Mouse (Mus musculus): Measurements from ENCODE around the gene Dlgap4. TPM values are rescaled to one million over a fixed set of nuclear protein-coding genes. Genes with fewer than 3 reads are reported as not detected.

Gene Dlgap4
- polyA plus RNA-seq, 1 experiment = 337 TPM

DNA sequence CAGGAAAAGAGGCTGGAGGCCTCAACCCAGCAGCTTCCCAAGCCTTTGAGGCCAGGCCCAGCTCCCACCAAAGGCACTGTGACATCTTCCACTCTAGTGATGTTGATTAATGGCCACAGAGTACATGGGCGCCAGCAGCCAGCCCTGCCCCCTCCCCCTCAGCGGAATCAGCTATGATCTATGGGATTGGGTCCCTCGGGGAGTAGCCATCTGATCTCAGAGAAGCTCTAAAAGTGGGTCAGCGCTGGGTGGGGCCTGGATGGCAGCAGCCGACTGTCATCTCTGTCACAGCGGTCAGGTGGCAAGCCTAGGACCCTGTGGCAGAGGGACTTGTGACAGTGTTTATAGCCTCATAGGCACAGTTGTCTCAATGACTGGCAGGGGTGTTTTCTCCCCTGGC, 37.5 kb downstream of the Dlgap4 start:
- no peaks in the 10 kb centered on the region for H3K36me3 ChIP-seq (replicated peaks; ENCODE audit: low read length)
- no peak for TF ChIP-seq FLI1 (IDR thresholded peaks at IDR 0.05; ENCODE audit: low read length)
- TF ChIP-seq GATA1 (IDR thresholded peaks at IDR 0.05; ENCODE audit: borderline replicate concordance, low read length) = no peak
- no peaks in the 10 kb centered on the region for H3K9me3 ChIP-seq
- peaks cover 92% of the 10 kb centered on the region for H3K27me3 ChIP-seq (replicated peaks)
- no peaks in the 10 kb centered on the region for H3K4me1 ChIP-seq
- H3K4me3 ChIP-seq (replicated peaks) = no peak overlapping the region

DNA sequence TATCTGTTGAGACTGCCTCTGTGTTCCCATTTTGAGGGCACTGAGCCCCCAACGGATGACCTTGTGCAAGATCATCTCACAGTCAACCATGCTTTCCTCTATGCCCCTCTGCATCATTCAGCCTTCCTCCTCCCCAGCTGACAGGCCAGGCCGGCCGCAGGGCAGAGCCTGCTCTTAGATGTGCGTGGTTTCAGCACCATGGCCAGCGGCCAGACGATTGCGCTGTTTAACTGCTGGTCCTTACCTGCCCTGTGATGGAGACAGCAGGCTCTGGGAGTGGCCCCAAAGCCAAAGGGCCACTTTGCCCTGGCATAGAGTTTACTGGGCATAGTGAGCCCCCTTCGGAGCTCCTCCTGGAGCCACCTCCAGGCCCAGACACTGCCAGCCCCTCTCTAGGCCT, 39.3 kb downstream of the Dlgap4 start:
- TF ChIP-seq FLI1 (IDR thresholded peaks at IDR 0.05; ENCODE audit: low read length) = no peak
- TF ChIP-seq GATA1 (IDR thresholded peaks at IDR 0.05; ENCODE audit: borderline replicate concordance, low read length) = no peak
- Histone ChIP-seq H3K36me3 (replicated peaks; ENCODE audit: low read length) (no peaks in the 10 kb centered on the region), H3K27me3 (replicated peaks) (peaks cover 88% of the 10 kb centered on the region), H3K9me3 (no peaks in the 10 kb centered on the region), H3K4me3 (replicated peaks) (no peak overlapping the region), H3K4me1 (no peaks in the 10 kb centered on the region)

DNA sequence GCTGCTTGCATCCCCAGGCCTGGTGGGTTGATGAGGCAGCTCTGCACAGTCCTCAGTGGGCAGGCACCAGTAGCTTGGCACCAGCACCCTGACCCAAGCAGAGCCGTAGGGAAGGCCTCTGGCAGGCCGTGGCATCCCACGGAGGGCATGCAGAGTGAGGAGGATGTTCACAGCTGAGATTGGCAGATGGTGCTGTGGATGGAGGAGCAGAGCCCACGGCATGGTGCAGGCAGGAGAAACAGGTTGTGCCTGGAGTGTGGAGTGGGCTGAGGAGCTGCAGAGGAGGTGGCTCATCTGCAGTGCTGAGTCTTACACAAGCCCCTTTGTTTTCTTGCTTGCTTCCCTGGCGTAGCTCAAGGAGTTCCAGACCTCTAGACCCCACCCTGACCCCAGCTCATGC, 40.6 kb downstream of the Dlgap4 start:
- Histone ChIP-seq H3K4me3 (replicated peaks) (peak overlapping the region; percentile 35), H3K27me3 (replicated peaks) (peaks cover 85% of the 10 kb centered on the region), H3K36me3 (replicated peaks; ENCODE audit: low read length) (no peaks in the 10 kb centered on the region), H3K4me1 (no peaks in the 10 kb centered on the region), H3K9me3 (no peaks in the 10 kb centered on the region)
- no peak for TF ChIP-seq GATA1 (IDR thresholded peaks at IDR 0.05; ENCODE audit: borderline replicate concordance, low read length)
- TF ChIP-seq FLI1 (IDR thresholded peaks at IDR 0.05; ENCODE audit: low read length) = no peak

DNA sequence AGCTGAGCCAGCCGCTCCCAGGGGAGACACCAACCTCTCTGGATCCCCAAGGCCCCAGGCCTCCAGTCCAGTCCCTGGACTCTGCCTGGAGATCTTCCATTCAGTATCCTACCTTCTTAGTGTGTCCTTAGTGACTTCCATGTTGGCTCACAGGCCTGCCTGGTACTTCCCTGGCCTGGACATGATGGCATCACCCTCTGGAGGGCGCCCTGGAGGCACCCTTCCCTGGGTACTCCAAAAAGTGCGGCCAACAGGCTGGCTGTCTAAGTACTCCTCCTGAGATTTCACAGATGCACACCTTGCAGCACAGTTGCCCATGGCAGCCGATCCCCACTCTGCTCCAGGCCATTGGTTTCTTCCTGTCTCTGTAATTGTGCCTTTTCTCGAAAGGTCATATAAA, 42.1 kb downstream of the Dlgap4 start:
- H3K27me3 ChIP-seq (replicated peaks) = peaks cover 83% of the 10 kb centered on the region
- no peaks in the 10 kb centered on the region for H3K9me3 ChIP-seq
- H3K4me3 ChIP-seq (replicated peaks) = no peak overlapping the region
- no peaks in the 10 kb centered on the region for H3K4me1 ChIP-seq
- no peak for TF ChIP-seq FLI1 (IDR thresholded peaks at IDR 0.05; ENCODE audit: low read length)
- TF ChIP-seq GATA1 (IDR thresholded peaks at IDR 0.05; ENCODE audit: borderline replicate concordance, low read length) = no peak
- no peaks in the 10 kb centered on the region for H3K36me3 ChIP-seq (replicated peaks; ENCODE audit: low read length)

- Histone ChIP-seq H3K9me3 (no peaks in the 10 kb centered on the region), H3K4me3 (replicated peaks) (no peak overlapping the region), H3K27me3 (replicated peaks) (peaks cover 79% of the 10 kb centered on the region), H3K4me1 (no peaks in the 10 kb centered on the region), H3K36me3 (replicated peaks; ENCODE audit: low read length) (no peaks in the 10 kb centered on the region)
- no peak for TF ChIP-seq GATA1 (IDR thresholded peaks at IDR 0.05; ENCODE audit: borderline replicate concordance, low read length)
Measured at GRCm38 (mm10) chr2:156657522-156657921, 44.0 kb downstream of the Dlgap4 start.

DNA sequence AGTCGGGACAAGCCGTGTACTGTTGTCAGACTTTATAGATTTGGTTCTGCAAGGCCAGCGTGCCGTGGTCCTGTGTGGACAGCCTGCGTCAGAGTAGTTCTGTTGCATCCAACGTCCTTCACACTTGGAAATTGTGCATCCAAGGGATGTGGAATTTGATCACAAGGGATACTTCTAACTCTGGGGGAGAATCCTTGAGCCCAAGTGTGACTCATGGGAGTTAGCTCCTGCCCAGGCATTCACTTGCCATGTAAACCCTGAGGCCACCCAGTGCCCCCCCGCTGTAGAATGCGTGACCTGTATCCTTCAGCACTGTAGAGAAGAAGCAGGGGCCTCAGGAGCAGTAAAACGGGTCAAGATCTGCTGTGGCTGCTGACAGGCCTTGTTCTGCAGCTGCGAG, 44.7 kb downstream of the Dlgap4 start:
- Histone ChIP-seq H3K36me3 (replicated peaks; ENCODE audit: low read length) (no peaks in the 10 kb centered on the region), H3K4me3 (replicated peaks) (no peak overlapping the region), H3K4me1 (no peaks in the 10 kb centered on the region), H3K27me3 (replicated peaks) (peaks cover 79% of the 10 kb centered on the region), H3K9me3 (no peaks in the 10 kb centered on the region)
- TF ChIP-seq GATA1 (IDR thresholded peaks at IDR 0.05; ENCODE audit: borderline replicate concordance, low read length) (no peak), FLI1 (IDR thresholded peaks at IDR 0.05; ENCODE audit: low read length) (no peak)

DNA sequence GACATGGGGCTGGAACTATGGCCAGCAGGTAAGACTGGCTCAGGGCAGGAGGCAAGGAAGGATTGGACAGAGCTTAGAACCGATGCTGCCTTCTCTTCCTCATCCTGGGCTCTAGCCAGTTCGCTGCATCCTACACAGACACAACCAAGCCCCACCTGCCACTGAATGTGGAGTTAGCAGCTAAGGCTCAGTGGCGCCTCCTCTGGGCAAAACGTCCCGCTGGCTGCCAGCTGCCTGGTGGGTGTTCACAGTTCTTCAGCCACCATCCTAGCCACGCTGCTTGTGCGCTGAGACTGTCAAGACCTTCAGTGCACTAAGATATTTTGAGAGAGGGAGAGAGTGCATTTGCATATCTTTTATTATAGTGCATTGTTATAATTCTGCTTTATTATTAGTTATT, 45.2 kb downstream of the Dlgap4 start:
- TF ChIP-seq FLI1 (IDR thresholded peaks at IDR 0.05; ENCODE audit: low read length) (no peak), GATA1 (IDR thresholded peaks at IDR 0.05; ENCODE audit: borderline replicate concordance, low read length) (no peak)
- Histone ChIP-seq H3K27me3 (replicated peaks) (peaks cover 79% of the 10 kb centered on the region), H3K4me3 (replicated peaks) (no peak overlapping the region), H3K9me3 (no peaks in the 10 kb centered on the region), H3K4me1 (no peaks in the 10 kb centered on the region), H3K36me3 (replicated peaks; ENCODE audit: low read length) (no peaks in the 10 kb centered on the region)

DNA sequence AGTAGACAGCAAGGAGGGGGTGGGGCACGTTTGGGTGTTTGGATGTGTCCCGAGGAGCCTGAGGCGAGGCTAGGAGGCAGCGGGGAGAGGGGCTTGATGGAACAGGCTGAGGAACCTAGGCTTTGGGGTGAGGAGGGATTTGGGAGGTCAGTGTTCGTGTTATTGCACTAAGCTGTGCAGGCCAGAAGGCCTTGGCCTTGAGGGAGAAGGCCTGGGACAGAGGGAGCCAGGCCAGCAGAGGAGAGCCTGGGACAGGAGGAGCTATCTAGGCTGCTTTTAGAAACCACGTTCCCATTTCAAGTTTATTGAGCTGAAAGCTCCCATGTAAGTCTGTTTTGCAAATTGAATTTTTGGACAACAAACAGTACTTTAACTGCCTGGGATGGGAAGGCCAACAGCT, 46.5 kb downstream of the Dlgap4 start:
- TF ChIP-seq GATA1 (IDR thresholded peaks at IDR 0.05; ENCODE audit: borderline replicate concordance, low read length) (no peak), FLI1 (IDR thresholded peaks at IDR 0.05; ENCODE audit: low read length) (no peak)
- Histone ChIP-seq H3K36me3 (replicated peaks; ENCODE audit: low read length) (no peaks in the 10 kb centered on the region), H3K4me3 (replicated peaks) (no peak overlapping the region), H3K9me3 (no peaks in the 10 kb centered on the region), H3K4me1 (no peaks in the 10 kb centered on the region), H3K27me3 (replicated peaks) (peaks cover 79% of the 10 kb centered on the region)

DNA sequence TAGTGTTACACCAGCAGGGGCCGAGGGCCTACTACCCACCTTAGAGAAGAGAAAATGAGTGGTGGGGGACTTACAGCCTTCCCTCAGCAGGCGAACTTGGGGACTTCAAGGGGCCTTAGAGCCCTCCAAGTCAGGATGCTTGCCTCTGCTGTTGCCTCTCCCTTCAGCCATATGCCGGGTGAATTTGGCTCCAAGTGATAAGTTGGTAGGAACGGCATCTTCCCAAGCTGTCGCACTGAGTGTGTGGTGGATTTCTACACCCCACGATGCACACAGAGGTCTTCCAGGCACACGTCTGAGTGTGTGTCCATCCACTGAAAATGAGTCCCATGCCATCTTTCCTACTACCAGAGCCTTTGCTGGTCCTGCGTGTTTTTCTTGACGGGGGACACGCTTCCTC, 49.7 kb downstream of the Dlgap4 start:
- H3K4me1 ChIP-seq = no peaks in the 10 kb centered on the region
- TF ChIP-seq GATA1 (IDR thresholded peaks at IDR 0.05; ENCODE audit: borderline replicate concordance, low read length) (no peak), FLI1 (IDR thresholded peaks at IDR 0.05; ENCODE audit: low read length) (no peak)
- H3K9me3 ChIP-seq = no peaks in the 10 kb centered on the region
- no peak overlapping the region for H3K4me3 ChIP-seq (replicated peaks)
- H3K27me3 ChIP-seq (replicated peaks) = peaks cover 76% of the 10 kb centered on the region
- H3K36me3 ChIP-seq (replicated peaks; ENCODE audit: low read length) = no peaks in the 10 kb centered on the region

GRCm38 (mm10) chr2:156664407-156664806, 50.9 kb downstream of the Dlgap4 start:
- Histone ChIP-seq H3K36me3 (replicated peaks; ENCODE audit: low read length) (no peaks in the 10 kb centered on the region), H3K4me3 (replicated peaks) (no peak overlapping the region), H3K4me1 (no peaks in the 10 kb centered on the region), H3K27me3 (replicated peaks) (peaks cover 76% of the 10 kb centered on the region), H3K9me3 (no peaks in the 10 kb centered on the region)
- TF ChIP-seq FLI1 (IDR thresholded peaks at IDR 0.05; ENCODE audit: low read length) = no peak

- H3K4me3 ChIP-seq (replicated peaks) = no peak overlapping the region
- TF ChIP-seq FLI1 (IDR thresholded peaks at IDR 0.05; ENCODE audit: low read length) (no peak), GATA1 (IDR thresholded peaks at IDR 0.05; ENCODE audit: borderline replicate concordance, low read length) (no peak)
- H3K36me3 ChIP-seq (replicated peaks; ENCODE audit: low read length) = no peaks in the 10 kb centered on the region
- no peaks in the 10 kb centered on the region for H3K9me3 ChIP-seq
- H3K4me1 ChIP-seq = no peaks in the 10 kb centered on the region
- H3K27me3 ChIP-seq (replicated peaks) = peaks cover 70% of the 10 kb centered on the region
Measured at GRCm38 (mm10) chr2:156664993-156665518, 51.6 kb downstream of the Dlgap4 start.
